In the genomic region with DNA sequence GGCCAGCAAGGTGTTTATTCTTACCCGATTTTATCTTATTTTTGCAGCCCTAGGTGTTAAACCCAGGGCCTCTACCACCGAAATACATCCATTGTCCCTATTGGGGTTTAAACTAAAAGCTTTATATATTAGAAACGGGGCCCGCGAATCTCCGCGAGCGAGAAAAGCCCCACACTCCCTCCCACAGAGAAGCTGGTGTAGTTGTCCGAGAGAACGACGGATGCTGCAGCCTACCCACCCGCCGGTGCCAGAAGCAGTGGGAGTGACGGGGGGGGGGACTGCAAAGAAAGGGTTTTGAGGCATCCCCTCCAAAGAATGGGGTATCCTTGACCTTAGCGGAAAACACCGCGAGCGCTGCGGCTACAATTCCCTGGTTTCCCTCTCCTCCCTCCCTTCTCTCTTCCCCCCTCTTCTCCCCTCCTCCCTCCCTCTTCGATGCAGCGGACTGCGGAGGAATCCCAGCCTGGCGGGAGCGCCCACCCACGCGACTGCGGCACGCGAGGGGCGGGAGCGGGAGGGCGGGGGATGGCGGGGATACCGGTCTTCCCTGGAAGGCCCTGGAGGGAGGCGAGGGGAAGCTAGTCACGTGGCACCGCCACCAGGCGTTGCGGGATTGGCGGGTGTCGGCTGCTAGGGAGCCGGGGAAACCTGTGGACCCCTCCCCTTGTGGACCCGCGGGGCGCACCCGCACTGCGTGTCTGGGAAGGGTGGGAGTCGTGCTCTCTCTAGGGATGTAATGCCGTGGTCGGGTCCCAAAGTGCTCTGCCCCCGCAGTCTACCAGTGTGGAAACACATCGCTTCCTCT, we compare ENCODE assay signal across 8 mouse cellular contexts. TPM values are rescaled to one million over a fixed set of nuclear protein-coding genes. Genes with fewer than 3 reads are reported as not detected.
A peak's percentile ranks its signal among the peaks of the same experiment; 100 is the strongest.
DNase-seq lines count a peak whose midpoint lies in the region; ATAC-seq and TF ChIP-seq lines count a peak whose summit lies in the region.

No protein-coding gene starts in this region.

- peak overlapping the region; percentile 91 for H3K4me2 ChIP-seq in hindbrain, postnatal 0 days (ENCODE audit: low read depth, low read length)

- peak overlapping the region; percentile 47 for H3K4me3 ChIP-seq in hindbrain, postnatal 0 days (ENCODE audit: low read length)

- DNase-seq in kidney, adult 18-20 months = peak; percentile 55
- DNase-seq in kidney, adult 11 months = no peak
- peak; percentile 94 to 95 for DNase-seq in cerebellum, postnatal 10 days
- peak; percentile 81 to 90 for DNase-seq in frontal cortex, postnatal 36 days (ENCODE audit: low spot score in 2 of 2)
- DNase-seq in hindbrain, postnatal 0 days (ENCODE audit: low spot score) = peak; percentile 94
- peak; percentile 83 for DNase-seq in left cerebral cortex, postnatal 4 days
- DNase-seq in mesoderm, embryonic 11.5 days (ENCODE audit: low read depth, low spot score) = peak; percentile 87
- DNase-seq in right cerebral cortex, postnatal 36 days (ENCODE audit: low spot score in 2 of 2) = peak; percentile 74 to 83

- peak overlapping the region; percentile 60 for H3K9ac ChIP-seq in hindbrain, postnatal 0 days (replicated peaks; ENCODE audit: low read length)

- no peaks in the 10 kb centered on the region for H3K9me3 ChIP-seq in hindbrain, postnatal 0 days (ENCODE audit: low read length)

- intact Hi-C loops in left cerebral cortex, postnatal 4 days (cut with DNase I) = no loop called here

- H3K27me3 ChIP-seq in hindbrain, postnatal 0 days (ENCODE audit: insufficient read depth, low read length) = no peaks in the 10 kb centered on the region

- H3K4me1 ChIP-seq in hindbrain, postnatal 0 days (ENCODE audit: insufficient read depth, low read length) = no peaks in the 10 kb centered on the region

- peak overlapping the region; percentile 93 for H3K27ac ChIP-seq in hindbrain, postnatal 0 days

- peak; percentile 95 for ATAC-seq in hindbrain, postnatal 0 days

- no peaks in the 10 kb centered on the region for H3K36me3 ChIP-seq in hindbrain, postnatal 0 days (ENCODE audit: insufficient read depth, low read length)

- under 1% methylated on average over 52 of the region's 52 CpGs for WGBS in hindbrain, postnatal 0 days

- TF ChIP-seq CTCF in hindbrain, postnatal 0 days (IDR thresholded peaks at IDR 0.05; ENCODE audit: low read depth) = no peak

RNA-seq across cellular contexts. Expression of a gene that starts 9.4 kb away (rescaled TPM):
- 141 and 156 TPM in 2 replicates for total RNA-seq in hindbrain, postnatal 0 days (2014; rRNA removed)
- 29.9 and 31.8 TPM in 2 replicates for polyA plus RNA-seq in hindbrain, postnatal 0 days (2015; fragmentation: Nextera tagmentation; extraction: Ambion mirVana)
- total RNA-seq in left cerebral cortex, postnatal 4 days (2021) = 100 to 1,000 TPM in 1 of 2 experiments, 10 to 100 TPM in 1; 97.9 to 102 TPM

RNA-seq across cellular contexts. Expression of a gene that starts 56.6 kb away (rescaled TPM):
- total RNA-seq in hindbrain, postnatal 0 days (2014; rRNA removed) = not detected in 2 replicates
- polyA plus RNA-seq in hindbrain, postnatal 0 days (2015; fragmentation: Nextera tagmentation; extraction: Ambion mirVana) = 0.19 and 0.39 TPM in 2 replicates
- not detected for total RNA-seq in left cerebral cortex, postnatal 4 days (2021)

RNA-seq across cellular contexts. Expression of a gene that starts 56.9 kb away (rescaled TPM):
- 24.9 and 32.3 TPM in 2 replicates for total RNA-seq in hindbrain, postnatal 0 days (2014; rRNA removed)
- 78.5 and 82.9 TPM in 2 replicates for polyA plus RNA-seq in hindbrain, postnatal 0 days (2015; fragmentation: Nextera tagmentation; extraction: Ambion mirVana)
- 10 to 100 TPM; 33.5 to 33.8 TPM for total RNA-seq in left cerebral cortex, postnatal 4 days (2021)
